Mouse (Mus musculus): Measurements from ENCODE around the gene Otulinl. TPM values are rescaled to one million over a fixed set of nuclear protein-coding genes. Genes with fewer than 3 reads are reported as not detected.
A peak's percentile ranks its signal among the peaks of the same experiment; 100 is the strongest.

Otulinl gene
- total RNA-seq, 2 experiments from 2014 or later, result 3.7 to 13.4 TPM

- peak; percentile 80 for ATAC-seq (replicated peaks; ENCODE audit: low FRiP score, poor library complexity, severe bottlenecking)
Observed at GRCm38 (mm10) chr15:27659592-27660244, 21.7 kb downstream of the Otulinl start.

GRCm38 (mm10) chr15:27659143-27659542 lies 22.2 kb downstream of the Otulinl start:
- 0 out of 2 replicates have a peak, but pooled peaks have one; percentile 32 for ATAC-seq (replicated peaks; ENCODE audit: low FRiP score, poor library complexity, severe bottlenecking)

GRCm38 (mm10) chr15:27658356-27658755 lies 23.0 kb downstream of the Otulinl start:
- no peak for ATAC-seq (replicated peaks; ENCODE audit: low FRiP score, poor library complexity, severe bottlenecking)

GRCm38 (mm10) chr15:27657866-27658265 lies 23.5 kb downstream of the Otulinl start:
- ATAC-seq (replicated peaks; ENCODE audit: low FRiP score, poor library complexity, severe bottlenecking), result no peak

- ATAC-seq (replicated peaks; ENCODE audit: low FRiP score, poor library complexity, severe bottlenecking), result no peak
Observed at GRCm38 (mm10) chr15:27656626-27657025, 24.8 kb downstream of the Otulinl start.

- ATAC-seq (replicated peaks; ENCODE audit: low FRiP score, poor library complexity, severe bottlenecking), result no peak
Observed at GRCm38 (mm10) chr15:27655015-27655414, 26.4 kb downstream of the Otulinl start.

- peak; percentile 60 for ATAC-seq (replicated peaks; ENCODE audit: low FRiP score, poor library complexity, severe bottlenecking)
Observed at GRCm38 (mm10) chr15:27647686-27648085, 33.7 kb downstream of the Otulinl start.

GRCm38 (mm10) chr15:27646665-27647064 lies 34.7 kb downstream of the Otulinl start:
- ATAC-seq (replicated peaks; ENCODE audit: low FRiP score, poor library complexity, severe bottlenecking), result no peak

- no peak for ATAC-seq (replicated peaks; ENCODE audit: low FRiP score, poor library complexity, severe bottlenecking)
Observed at GRCm38 (mm10) chr15:27645250-27645649, 36.1 kb downstream of the Otulinl start.

GRCm38 (mm10) chr15:27642895-27643294 lies 38.5 kb downstream of the Otulinl start:
- peak; percentile 68; the same call in 1 of the 2 replicates for ATAC-seq (replicated peaks; ENCODE audit: low FRiP score, poor library complexity, severe bottlenecking)

GRCm38 (mm10) chr15:27641171-27641570 lies 40.2 kb downstream of the Otulinl start:
- no peak for ATAC-seq (replicated peaks; ENCODE audit: low FRiP score, poor library complexity, severe bottlenecking)

- no peak for ATAC-seq (replicated peaks; ENCODE audit: low FRiP score, poor library complexity, severe bottlenecking)
Observed at GRCm38 (mm10) chr15:27633941-27634900, 47.2 kb downstream of the Otulinl start.

GRCm38 (mm10) chr15:27630601-27631383 lies 50.6 kb downstream of the Otulinl start, which contains the start of gene Otulin:
Gene Otulin, minus strand, starts transcription at chr15:27630693.
- ATAC-seq (replicated peaks; ENCODE audit: low FRiP score, poor library complexity, severe bottlenecking), result peak; percentile 97

- no peak for ATAC-seq (replicated peaks; ENCODE audit: low FRiP score, poor library complexity, severe bottlenecking)
Observed at GRCm38 (mm10) chr15:27629800-27630600, 51.4 kb downstream of the Otulinl start.

GRCm38 (mm10) chr15:27629046-27629445 lies 52.3 kb downstream of the Otulinl start:
- ATAC-seq (replicated peaks; ENCODE audit: low FRiP score, poor library complexity, severe bottlenecking), result no peak

GRCm38 (mm10) chr15:27627794-27628193 lies 53.6 kb downstream of the Otulinl start:
- ATAC-seq (replicated peaks; ENCODE audit: low FRiP score, poor library complexity, severe bottlenecking), result no peak

- no peak for ATAC-seq (replicated peaks; ENCODE audit: low FRiP score, poor library complexity, severe bottlenecking)
Observed at GRCm38 (mm10) chr15:27626314-27626713, 55.1 kb downstream of the Otulinl start.

GRCm38 (mm10) chr15:27625890-27626255 lies 55.5 kb downstream of the Otulinl start:
- no peak for ATAC-seq (replicated peaks; ENCODE audit: low FRiP score, poor library complexity, severe bottlenecking)

Measured in erythroblast, adult 5-6 weeks (primary cell).